Mouse (Mus musculus): ENCODE data around the gene Kcng3.

Gene Kcng3

DNA sequence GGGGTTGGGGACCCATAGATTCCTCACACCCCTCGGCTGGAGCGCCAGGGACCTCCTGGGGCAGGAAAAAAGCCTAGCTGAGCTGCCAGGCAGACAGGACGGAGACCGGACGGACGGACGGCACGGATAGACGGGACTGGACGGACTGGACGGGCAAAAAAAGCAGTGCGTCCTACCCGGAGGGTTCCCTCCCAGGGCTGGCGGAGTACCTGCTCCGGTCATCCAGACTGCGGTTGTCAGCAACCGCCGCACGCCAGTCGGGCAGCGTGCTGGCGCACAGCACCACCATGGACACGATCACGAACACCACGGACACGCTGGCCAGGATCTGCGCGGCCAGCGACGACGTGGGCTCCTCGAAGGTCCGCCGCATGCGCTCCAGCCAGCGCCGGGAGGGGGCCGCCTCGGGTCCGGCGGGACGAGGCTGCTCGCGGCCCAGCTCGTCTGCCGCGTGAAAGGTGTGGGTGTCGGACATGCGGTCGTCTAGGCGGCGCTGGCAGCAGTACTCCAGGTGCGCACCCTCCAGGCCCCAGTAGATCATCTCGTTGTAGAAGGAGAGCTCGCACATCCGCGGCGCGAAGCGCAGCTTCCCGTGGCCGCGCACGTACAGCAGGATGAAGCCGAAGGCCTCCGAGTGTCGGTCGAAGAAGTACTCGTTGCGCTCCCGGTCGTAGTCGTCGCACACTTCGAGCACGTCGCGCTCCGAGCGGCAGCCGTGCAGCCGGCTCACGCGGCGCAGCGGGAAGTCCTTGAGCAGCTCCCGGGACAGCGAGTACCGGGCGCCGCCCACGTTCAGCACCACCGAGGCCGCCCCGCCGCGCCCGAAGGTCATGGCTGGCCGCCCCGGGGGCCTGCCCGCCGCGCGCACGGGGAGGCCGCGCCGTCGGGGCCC, 662 bp downstream of the Kcng3 start:
- DNase-seq (ENCODE audit: low spot score), result no peak

DNA sequence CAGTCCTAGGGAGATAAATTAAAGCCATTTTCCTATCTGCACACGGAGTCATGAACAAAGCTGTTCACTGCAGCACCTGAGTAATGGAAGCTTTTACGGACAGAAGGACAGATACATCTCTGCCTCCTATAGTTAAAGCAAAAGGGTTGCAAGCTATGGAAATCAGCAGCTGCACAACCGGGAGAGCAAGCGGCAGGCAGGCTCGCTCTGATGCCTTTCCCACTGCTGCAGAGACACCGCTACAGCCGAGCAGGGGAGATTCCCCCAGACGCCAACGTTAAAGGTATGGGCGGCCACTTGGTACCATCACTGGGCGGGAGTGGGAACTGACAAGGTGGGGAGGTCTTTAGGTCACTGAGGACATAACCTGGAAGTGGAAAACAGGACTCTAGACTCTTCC, 17.8 kb downstream of the Kcng3 start:
- DNase-seq (ENCODE audit: low spot score), result no peak

DNA sequence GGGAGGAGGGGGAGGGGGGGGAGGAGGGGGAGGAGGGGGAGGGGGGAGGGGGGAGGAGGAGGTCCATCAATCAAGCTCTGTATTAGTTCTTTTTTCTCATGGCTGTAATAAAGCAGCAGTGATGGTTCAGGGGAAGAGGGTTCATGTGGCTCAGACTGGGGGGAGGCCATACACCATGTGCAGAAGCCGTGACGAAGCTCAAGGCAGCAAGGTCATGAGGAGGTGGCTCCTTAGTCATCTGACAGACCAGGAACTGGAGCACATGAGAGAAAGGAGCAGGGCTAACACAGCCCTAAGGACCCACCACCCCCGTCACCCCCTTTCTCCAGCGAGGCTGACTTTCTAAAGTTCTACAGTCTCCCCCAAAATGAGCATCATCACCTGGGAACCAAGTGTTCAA, 22.2 kb downstream of the Kcng3 start:
- DNase-seq (ENCODE audit: low spot score), result no peak

DNA sequence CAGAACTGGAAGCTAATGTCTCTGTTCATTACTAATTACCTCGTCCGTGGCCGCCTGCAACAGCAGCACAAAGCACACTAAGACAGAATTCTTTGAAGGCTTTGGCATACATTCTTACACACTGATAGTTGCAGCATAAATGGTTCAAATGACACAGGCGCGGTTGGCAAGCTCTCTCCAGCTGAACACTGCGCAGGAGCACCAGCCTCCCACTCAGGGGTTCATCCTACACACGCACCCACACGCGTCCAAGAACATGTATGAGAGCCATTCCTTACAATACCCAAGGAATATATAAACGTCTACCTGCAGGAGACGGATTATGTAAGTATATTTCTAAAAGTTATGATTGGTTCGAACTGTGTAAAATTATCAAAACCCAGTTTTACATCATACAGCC, 30.7 kb downstream of the Kcng3 start:
- DNase-seq (ENCODE audit: low spot score), result no peak

DNA sequence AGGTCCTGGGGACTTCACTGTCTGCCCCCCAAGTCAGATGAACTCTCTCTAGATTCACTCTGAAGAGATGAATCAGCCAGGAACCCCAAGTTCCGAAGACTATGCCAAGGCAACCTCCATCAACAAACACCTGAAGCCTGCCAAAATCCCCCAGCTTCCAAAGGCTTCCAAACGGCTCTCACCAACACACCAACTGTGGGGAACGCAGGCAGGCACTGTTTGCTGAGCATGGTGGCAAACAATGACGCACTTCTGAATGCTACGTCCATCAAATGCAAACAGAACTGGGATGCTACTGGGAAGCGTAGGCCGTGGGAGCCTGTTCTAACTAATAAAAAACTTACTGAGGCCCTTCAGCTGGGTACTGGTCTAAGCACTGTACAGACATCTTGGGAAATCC, 35.7 kb downstream of the Kcng3 start:
- DNase-seq (ENCODE audit: low spot score), result peak; percentile 22

DNA sequence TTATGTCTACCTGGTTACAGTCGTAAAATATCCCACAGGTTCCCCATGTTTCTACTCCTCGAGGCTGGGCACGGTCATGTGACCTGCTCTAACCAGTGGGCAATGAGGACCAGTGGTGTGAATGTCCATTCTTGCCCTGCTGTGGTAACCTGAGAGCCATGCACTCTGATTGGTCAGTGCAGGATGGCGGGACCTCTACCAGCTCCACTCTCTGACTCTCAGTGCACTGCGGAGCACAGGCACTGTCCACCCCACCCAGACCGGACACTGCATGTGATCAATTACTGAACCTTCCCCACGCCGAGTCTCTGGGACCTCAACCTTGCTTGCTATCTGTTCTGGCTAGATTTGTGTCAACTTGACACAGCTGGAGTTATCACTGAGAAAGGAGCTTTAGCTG, 37.2 kb downstream of the Kcng3 start:
- no peak for DNase-seq (ENCODE audit: low spot score)

DNA sequence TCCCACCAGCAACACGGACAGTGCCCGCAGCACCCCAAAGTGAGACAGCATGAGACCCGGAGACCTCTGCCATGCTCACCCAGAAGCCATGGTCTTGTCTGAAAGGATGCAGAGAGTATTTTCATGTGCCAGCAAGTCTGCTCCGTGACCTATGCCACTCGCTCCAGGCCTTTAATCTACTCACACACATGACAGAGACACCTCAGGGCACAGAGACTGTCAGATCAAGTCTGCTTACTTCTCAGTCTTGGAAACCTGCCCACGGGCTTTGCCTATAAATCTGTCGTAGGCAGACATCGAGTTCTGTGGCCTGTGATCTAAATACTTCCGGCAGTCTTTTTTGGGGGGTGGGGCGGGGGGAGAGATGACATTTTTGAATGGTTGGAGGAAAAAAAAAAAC, 38.3 kb downstream of the Kcng3 start:
- no peak for DNase-seq (ENCODE audit: low spot score)

DNA sequence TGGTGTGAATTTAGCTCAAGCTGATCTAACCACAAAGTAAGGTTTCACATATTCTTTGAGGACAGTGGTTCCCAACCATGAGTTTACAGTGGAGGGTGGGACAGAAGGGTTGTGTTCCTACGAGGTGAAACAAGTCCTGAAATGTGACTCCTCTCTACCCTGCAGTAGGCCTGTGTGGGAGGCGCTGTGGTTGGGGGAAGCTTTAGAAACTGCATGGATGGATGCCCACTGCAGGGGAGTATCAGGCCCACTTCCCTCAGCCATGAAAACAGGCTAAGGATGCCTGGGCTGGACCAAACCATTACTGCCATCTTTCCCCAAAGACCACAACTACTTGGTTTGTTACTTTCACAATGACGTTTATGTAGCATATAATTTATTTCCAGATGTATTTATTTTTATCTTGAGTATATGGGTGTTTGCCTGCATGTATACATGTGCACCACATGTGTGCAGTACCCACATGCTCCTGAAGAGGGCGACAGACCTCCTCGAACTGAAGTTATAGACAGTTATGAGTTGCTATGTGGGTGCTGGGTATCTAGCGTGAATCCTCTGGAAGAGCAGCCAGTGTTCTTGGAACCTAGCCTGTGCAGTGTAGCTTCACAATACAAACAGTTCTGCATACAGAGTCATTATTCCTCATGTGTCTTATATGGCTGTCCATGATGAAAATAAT, 42.9 kb downstream of the Kcng3 start:
- DNase-seq (ENCODE audit: low spot score), result no peak

DNA sequence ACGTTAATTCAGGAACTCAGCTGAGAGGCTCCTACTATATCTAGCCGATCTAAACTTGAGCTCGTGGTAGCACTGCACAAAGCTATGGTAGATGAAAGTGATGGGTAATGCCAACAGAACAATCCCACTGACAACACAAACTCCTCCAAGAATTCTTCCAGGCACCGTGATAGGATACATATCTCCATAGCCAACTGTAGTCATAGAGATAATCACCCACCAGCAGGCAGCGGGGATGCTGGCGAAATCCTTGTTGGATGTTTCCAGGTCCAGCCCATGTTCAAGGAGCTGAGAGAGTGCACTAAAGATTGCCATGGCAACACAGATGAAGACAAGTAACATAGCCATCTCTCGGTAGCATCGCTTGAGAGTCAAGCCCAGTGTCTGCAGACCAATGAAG, 44.0 kb downstream of the Kcng3 start:
- no peak for DNase-seq (ENCODE audit: low spot score)

DNA sequence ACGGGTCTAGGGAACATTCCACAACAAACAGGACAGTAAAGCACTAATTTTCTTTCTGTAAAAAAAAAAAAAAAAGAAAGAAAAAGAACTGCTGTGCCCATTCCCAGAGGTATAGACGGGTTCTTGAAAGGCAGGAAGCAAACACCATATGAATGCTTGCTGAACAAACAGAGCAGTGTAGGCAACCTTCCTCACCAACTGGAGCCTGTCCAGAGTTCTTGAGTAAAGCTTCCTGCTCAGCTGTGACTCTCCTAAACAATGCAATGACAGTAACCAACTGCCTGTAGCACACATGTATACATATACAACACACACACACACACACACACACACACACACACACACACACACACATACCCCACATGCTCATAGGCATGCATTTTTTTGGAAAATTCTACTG, 49.1 kb downstream of the Kcng3 start:
- DNase-seq (ENCODE audit: low spot score), result no peak

DNA sequence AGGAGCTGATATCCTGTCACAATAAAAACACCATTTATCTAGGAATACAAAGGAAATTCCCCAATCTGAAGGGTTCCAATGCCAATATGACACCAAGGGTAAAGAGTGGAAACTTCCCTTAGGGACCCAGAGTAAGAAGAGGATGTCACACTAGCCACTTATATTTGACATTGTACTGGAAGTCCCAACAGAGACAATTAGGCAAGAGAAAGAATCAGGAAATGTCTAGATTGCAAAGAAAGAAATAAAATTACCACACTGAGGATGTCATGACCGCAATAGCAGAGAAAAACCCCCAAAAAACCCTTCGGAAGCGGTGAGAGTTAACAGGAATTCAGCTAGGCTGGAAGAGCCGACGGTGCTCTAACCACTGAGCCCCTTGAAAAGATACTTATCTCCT, 51.0 kb downstream of the Kcng3 start:
- DNase-seq (ENCODE audit: low spot score), result no peak

DNA sequence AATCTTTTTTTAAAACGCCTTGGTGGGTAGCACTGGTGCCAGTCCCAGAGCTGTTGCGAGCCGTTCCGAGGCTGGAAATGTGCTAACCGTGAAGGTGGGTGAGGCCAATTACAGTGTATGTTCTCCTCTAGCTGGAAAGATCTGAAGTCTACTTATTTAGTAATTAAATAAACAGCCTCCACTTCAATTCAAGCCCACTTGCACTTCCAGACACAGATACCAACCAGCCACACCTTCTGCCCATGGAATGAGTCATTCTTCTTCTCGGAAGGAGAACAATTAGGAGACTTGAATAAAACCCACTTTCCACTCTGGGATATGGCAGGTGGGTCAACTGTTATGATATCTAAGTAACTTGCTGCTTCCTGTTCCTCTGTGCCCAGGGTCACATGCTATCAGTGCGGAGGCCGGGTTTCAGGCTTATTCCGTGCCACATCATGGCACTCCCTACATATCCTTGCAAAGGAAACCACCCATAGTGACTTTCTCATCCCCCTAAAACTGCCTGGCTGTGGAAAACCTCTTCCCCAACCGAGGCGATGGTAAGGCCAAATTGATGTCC, 54.8 kb downstream of the Kcng3 start:
- DNase-seq (ENCODE audit: low spot score), result no peak

DNA sequence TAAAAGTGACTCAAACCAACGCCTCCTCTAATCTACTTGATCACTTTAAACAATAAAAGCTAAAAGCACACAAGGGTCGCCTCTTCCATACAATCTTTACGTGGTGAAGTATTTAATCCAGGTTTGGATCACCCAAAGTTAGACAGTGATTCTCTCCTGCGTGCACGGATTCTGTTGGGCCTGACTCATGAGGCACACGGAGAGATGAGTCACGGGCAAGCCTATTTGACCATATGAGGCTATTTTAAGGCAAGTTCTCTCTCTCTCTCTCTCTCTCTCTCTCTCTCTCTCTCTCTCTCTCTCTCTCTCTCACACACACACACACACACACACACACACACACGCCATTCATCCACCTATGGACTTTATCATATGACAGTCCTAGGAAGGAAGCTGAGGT, 57.1 kb downstream of the Kcng3 start:
- no peak for DNase-seq (ENCODE audit: low spot score)

DNA sequence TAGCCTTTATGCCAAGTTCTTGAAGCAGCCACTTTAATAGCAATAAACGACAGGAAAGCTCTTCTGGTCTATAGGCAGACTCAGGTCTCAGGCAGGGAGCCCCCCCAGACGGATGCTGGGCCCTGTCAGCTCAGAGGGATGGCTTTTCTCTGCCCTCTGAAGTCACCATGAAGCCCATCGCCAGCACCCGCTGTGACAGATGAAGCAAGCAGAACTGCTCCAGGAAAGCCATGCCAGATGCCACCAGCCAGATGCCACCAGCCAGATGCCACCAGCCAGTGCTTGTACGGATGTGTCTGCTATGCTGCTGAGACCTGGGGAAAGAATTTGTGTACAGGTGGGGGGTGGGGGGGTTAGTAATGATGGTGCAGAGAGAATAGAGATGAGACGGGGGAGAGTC, 58.6 kb downstream of the Kcng3 start:
- DNase-seq (ENCODE audit: low spot score), result no peak

DNA sequence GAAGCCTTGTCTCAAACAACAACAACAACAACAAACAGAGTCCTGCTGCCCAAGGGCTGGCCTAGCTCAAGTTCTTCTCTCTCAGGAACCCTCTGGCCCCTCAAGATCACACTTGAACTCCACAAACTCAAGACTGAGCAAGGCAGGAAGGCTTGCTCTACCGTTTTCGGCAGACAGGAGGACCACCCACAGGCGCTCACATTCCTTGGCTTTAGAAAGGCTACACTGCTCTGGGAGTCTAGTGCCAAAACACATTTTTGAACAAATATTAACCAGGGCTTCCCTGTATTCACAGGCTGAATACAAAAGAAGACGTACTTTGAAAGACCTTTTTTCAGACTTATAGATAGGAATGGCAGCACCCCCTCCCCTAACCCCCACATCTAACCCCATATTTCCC, 59.3 kb downstream of the Kcng3 start:
- DNase-seq (ENCODE audit: low spot score), result no peak

DNA sequence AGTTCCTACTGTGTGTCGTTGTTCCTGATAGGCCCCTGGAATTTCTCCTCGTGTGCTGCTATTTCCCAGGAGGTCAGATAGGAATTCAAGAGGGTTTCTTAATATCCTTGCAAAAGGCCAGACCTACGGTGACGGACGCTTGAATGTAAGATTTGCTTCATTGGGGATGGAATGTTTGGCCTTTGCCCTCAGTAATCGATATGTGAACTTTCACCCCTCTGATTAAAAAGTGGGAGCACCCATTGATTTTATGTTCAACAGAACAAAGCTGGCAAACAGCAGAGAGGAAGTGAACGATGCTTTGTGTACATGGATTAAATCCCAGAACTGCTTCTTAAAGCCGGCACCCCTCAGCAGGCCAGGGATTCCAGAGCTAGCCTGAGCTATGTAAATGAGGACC, 64.3 kb downstream of the Kcng3 start:
- DNase-seq (ENCODE audit: low spot score), result no peak

DNA sequence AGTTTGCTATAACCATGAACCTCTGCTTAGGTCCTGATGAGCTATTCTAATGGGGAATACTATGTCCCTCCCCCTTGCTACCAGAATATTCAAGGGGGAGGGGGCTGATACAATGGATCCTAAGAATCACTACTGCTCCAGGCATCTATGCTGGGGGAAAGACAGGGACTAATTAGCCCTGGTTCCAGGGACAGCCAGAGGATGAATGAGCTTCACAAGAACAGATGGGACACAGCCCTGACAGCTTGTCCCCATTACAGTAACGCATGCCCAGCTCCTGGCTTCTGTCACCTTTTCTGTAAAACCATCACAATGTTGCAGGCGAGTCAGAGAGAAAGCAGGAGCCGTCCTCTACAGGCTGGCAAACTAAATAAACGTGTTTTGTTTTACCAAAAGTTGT, 66.2 kb downstream of the Kcng3 start:
- no peak for DNase-seq (ENCODE audit: low spot score)

DNA sequence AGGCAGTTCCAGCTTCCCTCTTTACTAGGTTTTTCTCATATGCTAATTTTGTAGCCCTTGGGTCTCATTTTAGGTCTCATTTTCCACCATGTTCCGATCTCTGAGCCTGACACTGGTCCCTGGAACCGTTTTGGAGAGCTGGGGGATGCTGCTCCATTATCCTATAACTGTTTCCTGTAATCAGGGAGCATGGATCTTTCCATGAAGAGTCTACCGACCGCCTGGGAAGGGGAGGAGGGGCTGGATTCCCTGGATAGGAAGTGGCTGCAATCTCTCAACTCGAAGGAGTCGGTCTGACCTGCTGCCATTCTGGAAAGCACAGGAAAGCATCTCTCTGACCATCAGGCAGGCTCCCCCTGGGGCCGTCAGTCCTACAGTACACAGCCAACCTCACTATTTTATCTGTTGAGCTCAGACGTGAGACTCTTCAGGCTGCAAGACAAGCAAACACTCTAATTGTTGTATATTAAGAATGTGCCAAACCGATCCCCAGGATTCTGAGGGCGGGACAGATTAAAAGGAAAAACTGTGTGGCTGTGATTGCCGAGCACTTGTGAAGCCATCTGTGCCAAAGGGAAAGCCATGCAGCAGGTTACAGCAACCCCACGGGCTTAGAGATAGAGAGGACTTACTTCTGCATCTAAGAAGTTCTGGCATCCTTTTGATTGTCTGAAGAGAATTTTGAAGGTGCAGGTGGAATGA, 67.4 kb downstream of the Kcng3 start:
- no peak for DNase-seq (ENCODE audit: low spot score)

DNA sequence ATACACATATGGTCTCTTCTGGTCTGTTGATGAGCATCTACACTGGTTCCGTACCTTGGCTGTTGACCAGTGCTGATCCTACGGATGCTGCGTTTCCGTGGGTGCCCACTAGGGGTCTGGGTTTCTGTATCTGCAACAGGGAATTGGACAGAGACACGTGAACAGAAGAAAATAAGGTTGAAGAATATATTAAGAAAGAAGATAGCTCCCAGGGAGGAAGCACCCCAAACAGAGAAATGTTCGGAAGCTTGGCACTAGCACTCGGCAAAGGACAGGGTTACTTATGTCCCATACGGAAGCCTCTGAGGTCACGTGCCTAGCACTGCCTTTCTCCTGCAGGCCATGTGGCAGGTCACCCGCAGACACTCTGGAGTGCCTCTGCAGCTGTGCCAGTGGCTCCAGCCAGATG, 68.0 kb downstream of the Kcng3 start:
- no peak for DNase-seq (ENCODE audit: low spot score)

DNA sequence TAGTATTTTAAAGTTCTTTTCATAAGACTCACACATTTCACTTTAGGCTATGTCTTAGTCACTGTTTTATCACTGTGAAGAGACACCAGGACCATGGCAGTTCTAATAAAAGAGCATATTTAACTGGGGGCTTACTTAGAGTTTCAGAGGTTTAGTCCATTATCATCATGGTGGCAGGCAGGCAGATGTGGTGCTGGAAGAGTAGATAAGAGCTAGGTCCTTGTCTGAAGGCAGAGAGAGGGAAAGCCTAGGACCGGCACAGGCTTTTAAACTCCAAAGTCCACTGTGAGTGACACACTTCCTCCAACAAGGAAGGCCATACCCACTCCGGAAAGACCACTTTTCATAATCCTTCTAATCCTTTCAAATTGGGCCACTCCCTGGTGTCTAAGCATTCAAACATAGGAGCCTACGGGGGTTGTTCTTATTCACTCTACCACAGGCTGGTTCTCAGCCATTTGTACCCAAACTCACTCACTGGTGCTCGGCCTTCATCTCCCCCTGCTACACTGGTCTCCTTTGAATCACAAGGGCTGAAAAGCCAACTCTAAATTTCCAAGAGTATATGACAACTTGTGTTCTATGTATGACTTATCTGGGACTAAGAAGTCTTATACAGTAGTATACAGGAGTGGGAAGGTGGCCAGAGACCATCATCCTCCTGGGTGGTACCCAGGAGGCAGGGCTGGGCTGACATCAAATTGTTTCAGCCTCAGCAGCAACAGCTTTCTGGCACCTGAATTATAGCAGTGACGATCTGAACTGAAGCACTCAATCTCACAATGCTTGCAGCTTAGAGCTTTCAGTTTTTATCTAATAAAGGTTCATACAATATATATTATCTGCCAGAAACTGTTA, 69.3 kb downstream of the Kcng3 start:
- no peak for DNase-seq (ENCODE audit: low spot score)

DNA sequence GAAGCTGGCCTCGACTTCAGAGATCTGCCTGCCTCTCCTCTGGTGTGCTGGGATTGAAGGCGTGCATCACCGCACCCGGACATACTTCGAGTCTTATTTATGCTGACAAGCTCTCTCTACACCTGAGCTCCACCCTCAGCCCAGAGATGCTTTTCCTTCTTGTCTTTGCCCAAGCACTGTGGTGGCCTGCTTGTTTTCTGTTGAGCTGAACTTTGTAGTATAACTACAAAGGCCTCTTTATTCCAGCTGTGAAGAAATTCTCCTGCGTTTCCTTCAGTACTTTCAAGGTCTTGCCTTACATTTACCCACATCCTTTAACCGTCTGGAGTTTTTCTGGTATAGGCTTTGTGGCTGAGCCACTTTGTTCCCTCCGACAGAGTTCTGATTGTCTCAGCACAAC, 72.6 kb downstream of the Kcng3 start:
- no peak for DNase-seq (ENCODE audit: low spot score)

DNA sequence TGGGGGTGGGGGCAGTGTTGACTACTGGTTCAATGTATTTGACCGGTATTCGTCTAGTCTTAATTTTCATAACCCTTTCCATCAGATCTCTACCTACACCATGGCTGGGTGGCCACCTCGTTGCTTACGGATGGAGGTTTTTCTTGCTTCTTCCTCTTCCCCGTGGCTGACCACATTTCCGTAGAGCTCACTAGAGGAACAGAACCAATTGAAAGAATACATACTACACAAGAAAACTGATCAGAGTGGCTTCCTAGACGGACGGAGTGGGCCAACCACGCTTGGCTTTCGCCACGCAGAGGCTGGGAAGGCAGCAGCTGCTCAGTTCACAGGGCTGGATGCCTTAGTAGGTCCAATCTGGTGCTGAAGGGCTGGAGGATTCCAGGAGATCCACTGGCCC, 75.9 kb downstream of the Kcng3 start:
- DNase-seq (ENCODE audit: low spot score), result no peak
